Comparison of ENCODE assay signal across 8 mouse cellular contexts in genomic region chr10:127049395-127050118, GRCm38 (mm10). TPM values are rescaled to one million over a fixed set of nuclear protein-coding genes. Genes with fewer than 3 reads are reported as not detected.
A peak's percentile ranks its signal among the peaks of the same experiment; 100 is the strongest.
DNase-seq lines count a peak whose midpoint lies in the region; ATAC-seq and TF ChIP-seq lines count a peak whose summit lies in the region.

No protein-coding gene starts in this region.

- no peak overlapping the region for H3K27ac ChIP-seq in hindbrain, embryonic 10.5 days
- H3K27ac ChIP-seq in hindbrain, embryonic 13.5 days = no peak overlapping the region
- H3K27ac ChIP-seq in embryonic facial prominence, embryonic 10.5 days (replicated peaks) = no peak overlapping the region
- no peak overlapping the region for H3K27ac ChIP-seq in midbrain, postnatal 0 days (ENCODE audit: low read depth, low read length)

- no peak overlapping the region for H3K9ac ChIP-seq in hindbrain, embryonic 13.5 days
- no peak overlapping the region for H3K9ac ChIP-seq in midbrain, postnatal 0 days (replicated peaks; ENCODE audit: low read length, poor library complexity, severe bottlenecking)

- DNase-seq in hindbrain, embryonic 10.5 days (ENCODE audit: low spot score) = peak; percentile 15
- no peak for DNase-seq in embryonic facial prominence, embryonic 10.5 days (ENCODE audit: low spot score)
- DNase-seq in kidney, adult 9 months = peak; percentile 53
- DNase-seq in midbrain, postnatal 0 days (ENCODE audit: low spot score) = no peak
- DNase-seq in urinary bladder, postnatal 4 days (ENCODE audit: low spot score in 2 of 2) = no peak
- DNase-seq in embryo, embryonic 9.5 days (ENCODE audit: extremely low spot score) = no peak
- no peak for DNase-seq in spleen, adult 18-20 months

- peaks cover 33% of the 10 kb centered on the region for H3K36me3 ChIP-seq in hindbrain, embryonic 10.5 days
- peaks cover 24% of the 10 kb centered on the region for H3K36me3 ChIP-seq in hindbrain, embryonic 13.5 days
- peaks cover 21% of the 10 kb centered on the region for H3K36me3 ChIP-seq in embryonic facial prominence, embryonic 10.5 days (replicated peaks)
- peaks cover 11% of the 10 kb centered on the region; the same call in 1 of the 2 replicates for H3K36me3 ChIP-seq in midbrain, postnatal 0 days (ENCODE audit: insufficient read depth, low read length)

- H3K9me3 ChIP-seq in hindbrain, embryonic 10.5 days = no peaks in the 10 kb centered on the region
- no peaks in the 10 kb centered on the region for H3K9me3 ChIP-seq in hindbrain, embryonic 13.5 days
- no peaks in the 10 kb centered on the region for H3K9me3 ChIP-seq in embryonic facial prominence, embryonic 10.5 days
- no peaks in the 10 kb centered on the region for H3K9me3 ChIP-seq in midbrain, postnatal 0 days (ENCODE audit: low read length)

- no peak for ATAC-seq in hindbrain, embryonic 13.5 days (ENCODE audit: low FRiP score)
- no peak for ATAC-seq in midbrain, postnatal 0 days (ENCODE audit: low FRiP score)

- H3K27me3 ChIP-seq in hindbrain, embryonic 10.5 days (ENCODE audit: insufficient read depth, poor library complexity, severe bottlenecking) = peaks cover 65% of the 10 kb centered on the region
- H3K27me3 ChIP-seq in hindbrain, embryonic 13.5 days = peaks cover 64% of the 10 kb centered on the region
- H3K27me3 ChIP-seq in embryonic facial prominence, embryonic 10.5 days (replicated peaks; ENCODE audit: low read depth, poor library complexity, severe bottlenecking) = peaks cover 73% of the 10 kb centered on the region
- peaks cover 33% of the 10 kb centered on the region for H3K27me3 ChIP-seq in midbrain, postnatal 0 days (ENCODE audit: insufficient read depth, low read length)

- peak; percentile 26 for TF ChIP-seq CTCF in midbrain, postnatal 0 days (IDR thresholded peaks at IDR 0.05)

- H3K4me3 ChIP-seq in hindbrain, embryonic 10.5 days = peak overlapping the region; percentile 26; the same call in 1 of the 2 replicates
- H3K4me3 ChIP-seq in hindbrain, embryonic 13.5 days = no peak overlapping the region; the same call in 1 of the 2 replicates
- peak overlapping the region; percentile 42 for H3K4me3 ChIP-seq in embryonic facial prominence, embryonic 10.5 days
- H3K4me3 ChIP-seq in midbrain, postnatal 0 days (ENCODE audit: low read depth, low read length) = no peak overlapping the region

- H3K4me1 ChIP-seq in hindbrain, embryonic 10.5 days (replicated peaks) = peaks cover 20% of the 10 kb centered on the region
- H3K4me1 ChIP-seq in hindbrain, embryonic 13.5 days (replicated peaks) = peaks cover 16% of the 10 kb centered on the region
- H3K4me1 ChIP-seq in embryonic facial prominence, embryonic 10.5 days = peaks cover 16% of the 10 kb centered on the region
- H3K4me1 ChIP-seq in midbrain, postnatal 0 days (ENCODE audit: insufficient read depth, low read length) = no peaks in the 10 kb centered on the region

- H3K4me2 ChIP-seq in hindbrain, embryonic 13.5 days = no peak overlapping the region
- no peak overlapping the region for H3K4me2 ChIP-seq in midbrain, postnatal 0 days (ENCODE audit: low read depth, low read length, poor library complexity, severe bottlenecking)

- WGBS in hindbrain, embryonic 10.5 days = 3% methylated on average over 29 of the region's 29 CpGs
- WGBS in hindbrain, embryonic 13.5 days = 2% methylated on average over 29 of the region's 29 CpGs
- 3% methylated on average over 29 of the region's 29 CpGs for WGBS in embryonic facial prominence, embryonic 10.5 days
- WGBS in midbrain, postnatal 0 days = 5% methylated on average over 29 of the region's 29 CpGs

RNA-seq across cellular contexts. Expression of gene Cyp27b1, which starts 1.5 kb away (rescaled TPM):
- polyA plus RNA-seq in hindbrain, embryonic 10.5 days (2016; fragmentation: Nextera tagmentation; extraction: Ambion mirVana) = 0.06 and 0.34 TPM in 2 replicates
- polyA plus RNA-seq in hindbrain, embryonic 13.5 days (2015; fragmentation: Nextera tagmentation; extraction: Ambion mirVana) = 0.23 and 0.27 TPM in 2 replicates
- polyA plus RNA-seq in embryonic facial prominence, embryonic 10.5 days (2016; fragmentation: Nextera tagmentation; extraction: Ambion mirVana) = 0.14 TPM in 2 replicates
- 0.22 TPM in 1 of 2 replicates, not detected in the other for total RNA-seq in midbrain, postnatal 0 days (2014; rRNA removed)
- 0.13 TPM in 1 of 2 replicates, not detected in the other for polyA plus RNA-seq in midbrain, postnatal 0 days (2015; fragmentation: Nextera tagmentation; extraction: Ambion mirVana)

RNA-seq across cellular contexts. Expression of gene Eef1akmt3, which starts 8.2 kb away (rescaled TPM):
- polyA plus RNA-seq in hindbrain, embryonic 10.5 days (2016; fragmentation: Nextera tagmentation; extraction: Ambion mirVana) = 0.07 and 0.25 TPM in 2 replicates
- 0.12 and 0.28 TPM in 2 replicates for polyA plus RNA-seq in hindbrain, embryonic 13.5 days (2015; fragmentation: Nextera tagmentation; extraction: Ambion mirVana)
- 0.27 and 0.29 TPM in 2 replicates for polyA plus RNA-seq in embryonic facial prominence, embryonic 10.5 days (2016; fragmentation: Nextera tagmentation; extraction: Ambion mirVana)
- not detected in 2 replicates for total RNA-seq in midbrain, postnatal 0 days (2014; rRNA removed)
- polyA plus RNA-seq in midbrain, postnatal 0 days (2015; fragmentation: Nextera tagmentation; extraction: Ambion mirVana) = 0.10 and 0.16 TPM in 2 replicates

RNA-seq across cellular contexts. Expression of gene Mettl1, which starts 8.3 kb away (rescaled TPM):
- 39.2 and 51.0 TPM in 2 replicates for polyA plus RNA-seq in hindbrain, embryonic 10.5 days (2016; fragmentation: Nextera tagmentation; extraction: Ambion mirVana)
- 21.6 and 22.8 TPM in 2 replicates for polyA plus RNA-seq in hindbrain, embryonic 13.5 days (2015; fragmentation: Nextera tagmentation; extraction: Ambion mirVana)
- polyA plus RNA-seq in embryonic facial prominence, embryonic 10.5 days (2016; fragmentation: Nextera tagmentation; extraction: Ambion mirVana) = 58.6 and 62.4 TPM in 2 replicates
- total RNA-seq in midbrain, postnatal 0 days (2014; rRNA removed) = 6.5 and 8.7 TPM in 2 replicates
- polyA plus RNA-seq in midbrain, postnatal 0 days (2015; fragmentation: Nextera tagmentation; extraction: Ambion mirVana) = 19.1 TPM in 2 replicates

RNA-seq across cellular contexts. Expression of gene March9, which starts 10.4 kb away (rescaled TPM):
- 1.2 and 1.6 TPM in 2 replicates for polyA plus RNA-seq in hindbrain, embryonic 10.5 days (2016; fragmentation: Nextera tagmentation; extraction: Ambion mirVana)
- 5.8 and 5.9 TPM in 2 replicates for polyA plus RNA-seq in hindbrain, embryonic 13.5 days (2015; fragmentation: Nextera tagmentation; extraction: Ambion mirVana)
- polyA plus RNA-seq in embryonic facial prominence, embryonic 10.5 days (2016; fragmentation: Nextera tagmentation; extraction: Ambion mirVana) = 1.2 and 1.3 TPM in 2 replicates
- total RNA-seq in midbrain, postnatal 0 days (2014; rRNA removed) = 84.0 and 90.0 TPM in 2 replicates
- polyA plus RNA-seq in midbrain, postnatal 0 days (2015; fragmentation: Nextera tagmentation; extraction: Ambion mirVana) = 8.6 and 9.8 TPM in 2 replicates

RNA-seq across cellular contexts. Expression of gene Cdk4, which starts 13.8 kb away (rescaled TPM):
- polyA plus RNA-seq in hindbrain, embryonic 10.5 days (2016; fragmentation: Nextera tagmentation; extraction: Ambion mirVana) = 2,665 and 2,802 TPM in 2 replicates
- polyA plus RNA-seq in hindbrain, embryonic 13.5 days (2015; fragmentation: Nextera tagmentation; extraction: Ambion mirVana) = 1,183 and 1,237 TPM in 2 replicates
- 3,008 and 3,023 TPM in 2 replicates for polyA plus RNA-seq in embryonic facial prominence, embryonic 10.5 days (2016; fragmentation: Nextera tagmentation; extraction: Ambion mirVana)
- 311 and 365 TPM in 2 replicates for total RNA-seq in midbrain, postnatal 0 days (2014; rRNA removed)
- 364 and 374 TPM in 2 replicates for polyA plus RNA-seq in midbrain, postnatal 0 days (2015; fragmentation: Nextera tagmentation; extraction: Ambion mirVana)

Comparison
In these comparisons a context has a peak if more than half of its experiments do, and no peak if none do; other contexts are left out.
1. H3K4me3 ChIP-seq: peak in hindbrain, embryonic 10.5 days (single experiment) and embryonic facial prominence, embryonic 10.5 days (single experiment); none in hindbrain, embryonic 13.5 days (single experiment) and midbrain, postnatal 0 days (single experiment).
2. DNase-seq: peak in hindbrain, embryonic 10.5 days (single experiment) and kidney, adult 9 months (single experiment); none in embryonic facial prominence, embryonic 10.5 days (single experiment), midbrain, postnatal 0 days (single experiment), urinary bladder, postnatal 4 days (0 of 2), embryo, embryonic 9.5 days (single experiment) and spleen, adult 18-20 months (0 of 2).